Mouse (Mus musculus): ENCODE data around the gene Tenm4. TPM values are rescaled to one million over a fixed set of nuclear protein-coding genes. Genes with fewer than 3 reads are reported as not detected.

Gene Tenm4
- total and polyA plus RNA-seq, 3 experiments = 9.2 to 15.2 TPM; not detected in 1

DNA sequence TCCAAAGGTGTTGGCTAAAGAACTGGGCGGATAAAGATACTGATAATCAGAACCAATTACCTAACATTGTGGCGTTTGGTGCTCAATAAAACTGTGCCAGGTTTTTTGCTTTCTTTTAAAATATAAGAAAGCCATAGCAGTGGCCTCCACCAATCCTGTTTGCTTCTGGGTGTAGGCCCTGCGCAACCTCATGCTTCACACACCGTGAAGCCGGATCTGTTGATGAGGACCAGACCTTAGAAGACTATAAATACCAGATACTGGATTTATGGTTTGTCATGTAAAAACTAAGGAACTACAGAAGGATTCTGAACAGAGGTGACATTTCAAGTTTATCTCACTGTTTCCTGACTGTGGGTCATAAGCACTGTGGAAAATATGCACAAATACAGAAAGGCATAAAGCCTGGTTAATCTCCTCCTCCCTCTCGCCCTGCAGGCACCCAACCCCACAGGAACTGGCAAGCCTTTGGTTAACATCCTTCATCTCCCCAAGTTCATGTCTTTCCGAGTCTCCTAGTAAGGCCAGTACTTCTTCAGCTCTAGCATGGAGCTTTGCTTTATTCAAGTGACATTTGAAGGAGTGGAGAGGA, 340.1 kb downstream of the Tenm4 start:
- no peak overlapping the region for H3K4me3 ChIP-seq (ENCODE audit: control insufficient read depth in 1 of 2, insufficient read depth in 1 of 2, low read depth in 2 of 2, low read length in 2 of 2)

DNA sequence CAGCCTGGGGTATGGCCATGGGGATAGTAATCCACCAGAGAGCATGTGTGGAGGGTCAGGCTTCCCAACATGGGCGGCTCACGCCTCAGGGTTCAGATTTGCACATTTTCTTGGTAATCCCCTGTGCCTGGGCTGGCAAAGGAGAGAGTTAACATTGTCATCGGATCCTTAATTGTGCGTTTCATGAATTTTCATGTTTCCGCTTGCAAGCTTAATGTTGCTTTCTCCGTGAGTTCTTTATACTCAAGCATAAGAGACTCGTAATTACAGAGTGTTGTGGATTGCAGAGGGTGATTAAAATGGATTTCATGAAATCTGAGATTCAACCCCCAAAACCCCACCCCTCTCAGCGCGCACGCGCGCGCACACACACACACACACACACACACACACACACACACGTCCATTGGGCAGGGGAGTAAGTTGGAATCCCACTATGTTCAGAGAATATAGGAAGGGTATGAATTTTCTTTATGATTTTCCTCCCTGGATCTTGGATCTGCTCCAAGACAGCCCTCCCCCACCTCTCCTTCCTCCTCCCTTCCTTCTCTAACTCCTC, 341.0 kb downstream of the Tenm4 start:
- Histone ChIP-seq H3K4me3 (ENCODE audit: control insufficient read depth in 1 of 2, insufficient read depth in 1 of 2, low read depth in 2 of 2, low read length in 2 of 2) (no peak overlapping the region), H3K27ac (ENCODE audit: control insufficient read depth, low read depth, low read length) (no peak overlapping the region), H3K4me1 (ENCODE audit: control insufficient read depth in 1 of 2, insufficient read depth in 2 of 2, low read length in 2 of 2) (no peaks in the 10 kb centered on the region), H3K27me3 (ENCODE audit: control insufficient read depth in 1 of 2, insufficient read depth in 2 of 2, low read length in 2 of 2) (no peaks in the 10 kb centered on the region; a peak in 1 of 4 replicates), H3K9me3 (replicated peaks; ENCODE audit: insufficient read depth, low read length) (no peaks in the 10 kb centered on the region), H3K36me3 (ENCODE audit: control insufficient read depth in 1 of 2, insufficient read depth in 2 of 2, low read length in 2 of 2) (no peaks in the 10 kb centered on the region), H3K79me2 (ENCODE audit: control insufficient read depth, insufficient read depth, low read length, poor library complexity) (no peaks in the 10 kb centered on the region), H3K9ac (ENCODE audit: control insufficient read depth, low read depth, low read length, poor library complexity, severe bottlenecking) (no peak overlapping the region)
- no peak for DNase-seq (ENCODE audit: low read depth, low spot score)
- TF ChIP-seq SIN3A (IDR thresholded peaks at IDR 0.05; ENCODE audit: low read length) = no peak
- TF ChIP-seq CHD1 (IDR thresholded peaks at IDR 0.05; ENCODE audit: low read depth, low read length) = no peak
- TF ChIP-seq BHLHE40 (IDR thresholded peaks at IDR 0.05; ENCODE audit: borderline replicate concordance, low read depth, low read length) = no peak
- no peak for TF ChIP-seq HCFC1 (IDR thresholded peaks at IDR 0.05; ENCODE audit: low read depth, low read length)
- no peak for TF ChIP-seq ETS1 (IDR thresholded peaks at IDR 0.05; ENCODE audit: low read depth, low read length)
- TF ChIP-seq ELF1 (IDR thresholded peaks at IDR 0.05; ENCODE audit: low read depth, low read length) = no peak
- TF ChIP-seq GATA1 (IDR thresholded peaks at IDR 0.05; ENCODE audit: low read depth, low read length) = no peak

More for the DNA sequence above, 340.1 kb downstream of the Tenm4 start:
- DNase-seq (ENCODE audit: low read depth, low spot score) = no peak
- H3K79me2 ChIP-seq (ENCODE audit: control insufficient read depth, insufficient read depth, low read length, poor library complexity) = no peaks in the 10 kb centered on the region
- no peaks in the 10 kb centered on the region for H3K4me1 ChIP-seq (ENCODE audit: control insufficient read depth in 1 of 2, insufficient read depth in 2 of 2, low read length in 2 of 2)
- no peak overlapping the region for H3K9ac ChIP-seq (ENCODE audit: control insufficient read depth, low read depth, low read length, poor library complexity, severe bottlenecking)
- no peaks in the 10 kb centered on the region for H3K36me3 ChIP-seq (ENCODE audit: control insufficient read depth in 1 of 2, insufficient read depth in 2 of 2, low read length in 2 of 2)
- no peaks in the 10 kb centered on the region; a peak in 1 of 4 replicates for H3K27me3 ChIP-seq (ENCODE audit: control insufficient read depth in 1 of 2, insufficient read depth in 2 of 2, low read length in 2 of 2)
- no peak for TF ChIP-seq NRF1 (IDR thresholded peaks at IDR 0.05; ENCODE audit: insufficient read depth, low read depth, low read length, poor library complexity, severe bottlenecking)
- no peak for TF ChIP-seq RCOR1 (IDR thresholded peaks at IDR 0.05; ENCODE audit: low read depth, low read length)
- TF ChIP-seq MEF2A (IDR thresholded peaks at IDR 0.05; ENCODE audit: extremely low read depth, insufficient replicate concordance, low read depth, low read length, poor library complexity, severe bottlenecking) = no peak
- TF ChIP-seq GATA1 (IDR thresholded peaks at IDR 0.05; ENCODE audit: low read depth, low read length) = no peak
- TF ChIP-seq ZKSCAN1 (IDR thresholded peaks at IDR 0.05; ENCODE audit: low read depth, low read length) = no peak
- TF ChIP-seq TCF12 (IDR thresholded peaks at IDR 0.05; ENCODE audit: low read depth, low read length) = no peak
- TF ChIP-seq USF2 (IDR thresholded peaks at IDR 0.05; ENCODE audit: borderline replicate concordance in 1 of 2, insufficient read depth in 1 of 2, low read depth in 1 of 2, low read length in 2 of 2) = no peak
- TF ChIP-seq ELF1 (IDR thresholded peaks at IDR 0.05; ENCODE audit: low read depth, low read length) = no peak
- TF ChIP-seq GABPA (IDR thresholded peaks at IDR 0.05; ENCODE audit: low read depth, low read length) = no peak
- no peak for TF ChIP-seq TAL1 (IDR thresholded peaks at IDR 0.05; ENCODE audit: low read length)
- no peak for TF ChIP-seq ETS1 (IDR thresholded peaks at IDR 0.05; ENCODE audit: low read depth, low read length)
- TF ChIP-seq MXI1 (IDR thresholded peaks at IDR 0.05; ENCODE audit: low read depth, low read length) = no peak
- TF ChIP-seq E2F4 (IDR thresholded peaks at IDR 0.05; ENCODE audit: borderline replicate concordance, low read depth, low read length) = no peak
- TF ChIP-seq RAD21 (IDR thresholded peaks at IDR 0.05; ENCODE audit: low read depth, low read length) = no peak
- TF ChIP-seq POLR2AphosphoS5 (IDR thresholded peaks at IDR 0.05; ENCODE audit: borderline replicate concordance, low read depth, low read length) = no peak
- no peak for TF ChIP-seq NELFE (IDR thresholded peaks at IDR 0.05; ENCODE audit: low read depth, low read length)
- no peak for TF ChIP-seq SIN3A (IDR thresholded peaks at IDR 0.05; ENCODE audit: low read length)
- TF ChIP-seq HCFC1 (IDR thresholded peaks at IDR 0.05; ENCODE audit: low read depth, low read length) = no peak
- H3K9me3 ChIP-seq (replicated peaks; ENCODE audit: insufficient read depth, low read length) = no peaks in the 10 kb centered on the region
- H3K27ac ChIP-seq (ENCODE audit: control insufficient read depth, low read depth, low read length) = no peak overlapping the region
